Mouse (Mus musculus) subcutaneous adipose tissue, adult 2 months (tissue): ENCODE data around the gene Serpine2. TPM values are rescaled to one million over a fixed set of nuclear protein-coding genes. Genes with fewer than 3 reads are reported as not detected.

Source experiments
- polyA plus RNA-seq: library from polyadenylated mRNA; depleted of rRNA; stranded (reverse); fragments of >200 nt; gene quantifications from 2 replicates; pipeline ENCODE4 v1.2.3, GENCODE M21; 2012; ENCODE audit warnings: low replicate concordance; rRNA removed

Serpine2 gene
- 44.7 and 115 TPM in 2 replicates for polyA plus RNA-seq

DNA sequence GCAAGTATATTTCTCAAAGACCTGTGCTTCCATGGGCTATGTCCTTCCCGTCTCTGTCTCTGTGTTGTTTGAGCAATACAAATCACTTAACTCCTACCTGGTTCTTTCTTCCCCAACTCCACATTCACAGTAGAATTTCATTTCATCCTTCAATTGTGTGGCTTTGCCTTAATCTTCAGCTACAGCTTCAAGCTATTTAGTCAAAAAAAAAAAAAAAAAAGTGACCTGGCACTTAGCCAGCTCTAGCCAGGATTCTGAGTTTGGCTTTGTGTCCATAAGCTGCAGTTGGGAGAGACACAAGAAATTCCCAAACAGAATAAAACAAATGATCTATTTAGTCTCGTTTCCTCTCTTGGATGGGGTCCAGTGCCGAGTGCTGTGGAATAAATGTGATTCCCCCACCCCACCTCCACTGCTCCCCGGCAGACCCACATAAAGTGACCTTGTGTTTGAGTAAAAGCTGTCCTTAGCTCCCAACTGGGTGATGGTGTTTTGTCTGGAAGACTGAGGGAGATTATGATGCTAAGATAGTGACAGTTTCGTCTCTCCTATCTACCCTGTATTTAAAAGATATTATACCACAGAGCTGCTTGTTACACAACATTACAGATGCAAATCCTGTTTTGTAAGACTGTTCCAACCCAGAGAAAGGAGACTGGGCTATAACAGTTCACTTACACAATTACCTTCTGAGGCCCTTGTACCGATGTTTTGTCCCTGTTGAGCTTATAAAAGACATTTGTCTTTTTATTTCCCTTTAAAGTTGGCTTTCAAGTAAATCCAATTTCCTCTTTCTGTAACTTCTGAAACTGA lies at the start of gene Serpine2:
Gene Serpine2, minus strand, starts transcription at position 51 of the 813 bp plus-strand sequence.

DNA sequence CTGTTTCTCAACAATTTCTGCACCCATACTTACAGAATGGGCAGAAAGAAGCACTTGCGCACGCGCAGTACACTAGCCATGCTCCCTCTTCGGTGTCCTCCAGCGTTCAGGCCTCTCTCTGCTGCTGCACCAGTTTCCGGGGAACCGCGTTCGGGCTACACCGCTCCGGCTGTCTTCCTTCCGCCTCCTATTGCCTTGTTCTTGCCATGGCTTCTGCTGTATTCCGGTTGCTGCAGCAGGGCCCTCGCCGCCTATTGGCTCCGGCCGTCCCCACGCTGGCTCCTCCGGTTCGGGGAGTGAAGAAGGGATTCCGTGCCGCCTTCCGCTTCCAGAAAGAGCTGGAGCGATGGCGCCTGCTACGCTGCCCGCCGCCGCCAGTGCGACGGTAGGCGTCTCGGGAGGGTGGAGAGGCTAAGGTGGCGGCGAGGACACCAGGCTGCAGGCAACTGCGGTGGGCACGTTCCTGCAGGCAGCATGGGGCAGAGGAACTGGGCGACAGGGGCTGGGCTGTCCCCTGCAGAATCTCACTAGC lies 85.0 kb downstream of the Serpine2 start, which contains the start of the genes Mrpl44 and Wdfy1:
Gene Mrpl44, plus strand, starts transcription at position 92 of the 532 bp plus-strand sequence.
Gene Wdfy1, minus strand, starts transcription at position 217 of the 532 bp plus-strand sequence.

Other genes starting within 250 kb of the Serpine2 start
- gene Ap1s3, start 189.2 kb downstream of the Serpine2 start, polyA plus RNA-seq, result 0.95 and 79.0 TPM in 2 replicates
- gene Mrpl44, start 85.2 kb downstream of the Serpine2 start, polyA plus RNA-seq, result 10.8 and 13.5 TPM in 2 replicates
- gene Wdfy1, start 85.0 kb downstream of the Serpine2 start, polyA plus RNA-seq, result 29.1 and 54.3 TPM in 2 replicates